Mouse (Mus musculus): Measurements from ENCODE around the gene Inpp4a. TPM values are rescaled to one million over a fixed set of nuclear protein-coding genes. Genes with fewer than 3 reads are reported as not detected.

Gene Inpp4a
- total RNA-seq, 1 experiment: 4.0 TPM

DNA sequence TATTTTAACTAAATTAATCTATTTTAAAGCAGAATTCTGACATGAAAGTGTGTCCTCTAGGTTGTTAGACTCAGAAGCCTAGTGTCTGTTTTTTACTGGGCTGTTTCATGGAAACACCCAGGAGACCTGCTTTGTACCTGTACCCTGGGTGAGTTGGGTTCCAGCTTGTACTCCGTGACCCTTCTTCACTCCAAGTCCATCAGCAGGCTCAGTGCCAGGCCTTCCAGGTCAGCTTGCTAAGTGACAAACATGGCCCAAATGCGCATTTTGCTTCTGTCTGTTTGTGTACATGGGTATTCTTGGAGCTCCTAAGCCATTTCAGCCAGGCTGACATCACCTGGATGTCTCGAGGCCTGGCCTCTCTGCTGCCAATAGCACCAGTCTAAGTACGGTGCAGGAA lies 23.5 kb downstream of the Inpp4a start:
- in situ Hi-C loops (cut with MboI; ENCODE audit: low sequenced_read_pairs in 2 of 2, unreplicated experiment in 2 of 2): no loop called here
- no peak for TF ChIP-seq CHD2 (IDR thresholded peaks at IDR 0.05; ENCODE audit: low read depth, low read length)
- TF ChIP-seq HCFC1 (IDR thresholded peaks at IDR 0.05; ENCODE audit: borderline replicate concordance, insufficient read depth, low read length): no peak
- no peak for TF ChIP-seq ZC3H11A (IDR thresholded peaks at IDR 0.05; ENCODE audit: borderline replicate concordance, low read depth, low read length)
- TF ChIP-seq MAFK (IDR thresholded peaks at IDR 0.05; ENCODE audit: insufficient read depth, low read depth, low read length): no peak
- no peak for TF ChIP-seq ZNF384 (IDR thresholded peaks at IDR 0.05; ENCODE audit: low read depth, low read length)
- no peak for DNase-seq (ENCODE audit: low read depth, low spot score)
- H3K27ac ChIP-seq (ENCODE audit: insufficient read depth, low read depth, low read length, poor library complexity, severe bottlenecking): no peak overlapping the region
- H3K4me3 ChIP-seq (ENCODE audit: insufficient read depth in 1 of 2, low read depth in 1 of 2, low read length in 2 of 2, poor library complexity in 1 of 2, severe bottlenecking in 1 of 2): no peak overlapping the region
- H3K4me1 ChIP-seq (ENCODE audit: control insufficient read depth in 2 of 2, insufficient read depth in 2 of 2, low read length in 2 of 2, poor library complexity in 1 of 2): no peaks in the 10 kb centered on the region
- no peaks in the 10 kb centered on the region for H3K36me3 ChIP-seq (ENCODE audit: control insufficient read depth, insufficient read depth, low read length, poor library complexity, severe bottlenecking)
- H3K9me3 ChIP-seq (ENCODE audit: control insufficient read depth, insufficient read depth, low read depth, low read length): no peaks in the 10 kb centered on the region
- H3K9ac ChIP-seq (ENCODE audit: insufficient read depth, low read depth, low read length, poor library complexity, severe bottlenecking): no peak overlapping the region

DNA sequence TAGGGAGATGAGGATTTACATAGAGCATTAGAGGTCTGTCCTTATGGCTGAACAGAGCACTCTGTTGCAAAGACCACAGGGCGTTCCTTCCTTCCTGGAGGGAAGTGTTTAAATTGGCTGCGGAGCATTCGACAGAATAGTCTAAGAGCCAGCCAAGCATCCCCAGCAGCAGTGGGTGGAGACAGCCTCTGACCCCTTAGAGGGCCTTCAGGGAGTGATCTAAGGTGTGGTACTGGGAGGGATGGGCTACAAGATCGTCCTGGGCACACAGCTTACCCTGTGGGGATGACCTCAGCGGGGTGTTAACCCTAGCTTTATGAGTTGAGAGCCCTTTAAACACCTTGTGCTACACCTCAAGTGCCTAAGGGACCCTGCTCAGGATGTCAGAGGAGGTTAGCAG lies 24.9 kb downstream of the Inpp4a start:
- Histone ChIP-seq H3K4me1 (ENCODE audit: control insufficient read depth in 2 of 2, insufficient read depth in 2 of 2, low read length in 2 of 2, poor library complexity in 1 of 2) (no peaks in the 10 kb centered on the region), H3K9me3 (ENCODE audit: control insufficient read depth, insufficient read depth, low read depth, low read length) (no peaks in the 10 kb centered on the region), H3K36me3 (ENCODE audit: control insufficient read depth, insufficient read depth, low read length, poor library complexity, severe bottlenecking) (no peaks in the 10 kb centered on the region), H3K27ac (ENCODE audit: insufficient read depth, low read depth, low read length, poor library complexity, severe bottlenecking) (no peak overlapping the region), H3K4me3 (ENCODE audit: insufficient read depth in 1 of 2, low read depth in 1 of 2, low read length in 2 of 2, poor library complexity in 1 of 2, severe bottlenecking in 1 of 2) (no peak overlapping the region), H3K9ac (ENCODE audit: insufficient read depth, low read depth, low read length, poor library complexity, severe bottlenecking) (no peak overlapping the region)
- TF ChIP-seq ZC3H11A (IDR thresholded peaks at IDR 0.05; ENCODE audit: borderline replicate concordance, low read depth, low read length) (no peak), ZNF384 (IDR thresholded peaks at IDR 0.05; ENCODE audit: low read depth, low read length) (no peak), HCFC1 (IDR thresholded peaks at IDR 0.05; ENCODE audit: borderline replicate concordance, insufficient read depth, low read length) (no peak), MAFK (IDR thresholded peaks at IDR 0.05; ENCODE audit: insufficient read depth, low read depth, low read length) (no peak), CHD2 (IDR thresholded peaks at IDR 0.05; ENCODE audit: low read depth, low read length) (no peak)
- no peak for DNase-seq (ENCODE audit: low read depth, low spot score)
- in situ Hi-C loops (cut with MboI; ENCODE audit: low sequenced_read_pairs in 2 of 2, unreplicated experiment in 2 of 2): no loop called here

DNA sequence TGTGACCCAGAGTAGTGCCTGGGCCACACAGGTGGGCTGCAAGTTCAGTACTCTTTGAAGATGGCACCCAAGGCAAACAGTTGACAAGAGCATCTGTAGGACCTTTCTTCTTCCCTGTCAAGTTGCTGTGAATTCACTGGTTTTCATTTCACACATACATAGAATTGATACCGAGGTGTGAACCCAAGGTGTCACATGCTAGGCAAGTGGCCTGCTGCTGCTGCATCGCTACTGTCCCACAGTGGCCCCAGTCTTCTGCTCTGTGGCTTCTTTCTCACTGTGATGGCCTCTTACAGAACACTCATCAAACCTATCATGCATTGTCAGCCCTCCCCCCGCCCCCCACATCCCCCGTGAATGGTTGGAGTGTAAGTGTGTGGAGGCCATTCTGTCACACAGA lies 27.6 kb downstream of the Inpp4a start:
- H3K27ac ChIP-seq (ENCODE audit: insufficient read depth, low read depth, low read length, poor library complexity, severe bottlenecking): no peak overlapping the region
- no peaks in the 10 kb centered on the region for H3K36me3 ChIP-seq (ENCODE audit: control insufficient read depth, insufficient read depth, low read length, poor library complexity, severe bottlenecking)
- TF ChIP-seq HCFC1 (IDR thresholded peaks at IDR 0.05; ENCODE audit: borderline replicate concordance, insufficient read depth, low read length): no peak
- no peak for TF ChIP-seq CHD2 (IDR thresholded peaks at IDR 0.05; ENCODE audit: low read depth, low read length)
- no peak for TF ChIP-seq MAFK (IDR thresholded peaks at IDR 0.05; ENCODE audit: insufficient read depth, low read depth, low read length)
- no peak for TF ChIP-seq ZNF384 (IDR thresholded peaks at IDR 0.05; ENCODE audit: low read depth, low read length)
- no peak for TF ChIP-seq ZC3H11A (IDR thresholded peaks at IDR 0.05; ENCODE audit: borderline replicate concordance, low read depth, low read length)
- in situ Hi-C loops (cut with MboI; ENCODE audit: low sequenced_read_pairs in 2 of 2, unreplicated experiment in 2 of 2): no loop called here
- H3K9ac ChIP-seq (ENCODE audit: insufficient read depth, low read depth, low read length, poor library complexity, severe bottlenecking): no peak overlapping the region
- no peaks in the 10 kb centered on the region for H3K9me3 ChIP-seq (ENCODE audit: control insufficient read depth, insufficient read depth, low read depth, low read length)
- H3K4me3 ChIP-seq (ENCODE audit: insufficient read depth in 1 of 2, low read depth in 1 of 2, low read length in 2 of 2, poor library complexity in 1 of 2, severe bottlenecking in 1 of 2): no peak overlapping the region
- no peaks in the 10 kb centered on the region for H3K4me1 ChIP-seq (ENCODE audit: control insufficient read depth in 2 of 2, insufficient read depth in 2 of 2, low read length in 2 of 2, poor library complexity in 1 of 2)
- no peak for DNase-seq (ENCODE audit: low read depth, low spot score)

DNA sequence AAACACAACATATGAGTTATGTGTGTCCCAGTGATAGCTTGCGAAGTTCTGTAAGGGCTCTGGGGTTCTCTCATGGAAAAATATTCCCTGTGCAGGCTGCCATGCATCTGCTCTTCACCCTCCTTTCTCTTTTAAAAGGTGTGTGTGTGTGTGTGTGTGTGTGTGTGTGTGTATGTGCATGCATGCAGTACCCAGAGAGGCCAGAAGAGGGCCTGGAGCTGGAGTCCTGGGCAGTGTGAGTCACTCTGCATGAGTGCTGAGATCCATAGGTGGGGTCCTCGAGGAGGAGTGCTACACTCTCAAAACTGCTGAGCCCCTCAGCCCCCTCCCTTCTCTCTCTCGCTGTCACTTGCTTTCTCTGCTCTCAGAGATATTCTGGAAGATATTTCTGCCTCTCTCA lies 29.5 kb downstream of the Inpp4a start:
- in situ Hi-C loops (cut with MboI; ENCODE audit: low sequenced_read_pairs in 2 of 2, unreplicated experiment in 2 of 2): no loop called here
- Histone ChIP-seq H3K27ac (ENCODE audit: insufficient read depth, low read depth, low read length, poor library complexity, severe bottlenecking) (no peak overlapping the region), H3K36me3 (ENCODE audit: control insufficient read depth, insufficient read depth, low read length, poor library complexity, severe bottlenecking) (no peaks in the 10 kb centered on the region), H3K9ac (ENCODE audit: insufficient read depth, low read depth, low read length, poor library complexity, severe bottlenecking) (no peak overlapping the region), H3K4me1 (ENCODE audit: control insufficient read depth in 2 of 2, insufficient read depth in 2 of 2, low read length in 2 of 2, poor library complexity in 1 of 2) (no peaks in the 10 kb centered on the region), H3K9me3 (ENCODE audit: control insufficient read depth, insufficient read depth, low read depth, low read length) (no peaks in the 10 kb centered on the region), H3K4me3 (ENCODE audit: insufficient read depth in 1 of 2, low read depth in 1 of 2, low read length in 2 of 2, poor library complexity in 1 of 2, severe bottlenecking in 1 of 2) (no peak overlapping the region)
- TF ChIP-seq HCFC1 (IDR thresholded peaks at IDR 0.05; ENCODE audit: borderline replicate concordance, insufficient read depth, low read length) (no peak), ZC3H11A (IDR thresholded peaks at IDR 0.05; ENCODE audit: borderline replicate concordance, low read depth, low read length) (no peak)
- DNase-seq (ENCODE audit: low read depth, low spot score): no peak

DNA sequence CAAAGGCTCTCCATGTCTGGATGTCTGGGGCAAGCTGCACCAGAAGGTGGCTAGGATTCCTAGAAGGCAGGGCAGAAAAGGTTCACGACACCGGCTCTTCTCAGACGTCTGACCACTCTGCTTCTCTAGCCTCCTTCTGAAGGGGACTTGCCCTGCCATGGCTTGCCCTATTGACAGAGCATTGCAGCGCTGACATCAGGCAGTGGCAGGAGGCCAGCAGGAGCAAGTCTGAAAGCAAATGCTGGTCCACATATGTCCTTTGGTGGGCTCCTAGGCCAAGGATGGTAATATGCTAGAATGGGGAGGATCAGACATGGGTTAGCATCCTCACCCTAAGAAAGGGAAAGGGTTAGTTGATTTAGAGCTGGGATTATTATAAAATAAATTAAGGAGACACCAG lies 30.2 kb downstream of the Inpp4a start:
- TF ChIP-seq CHD2 (IDR thresholded peaks at IDR 0.05; ENCODE audit: low read depth, low read length): no peak
- no peak for TF ChIP-seq ZNF384 (IDR thresholded peaks at IDR 0.05; ENCODE audit: low read depth, low read length)
- TF ChIP-seq ZC3H11A (IDR thresholded peaks at IDR 0.05; ENCODE audit: borderline replicate concordance, low read depth, low read length): no peak
- Histone ChIP-seq H3K9me3 (ENCODE audit: control insufficient read depth, insufficient read depth, low read depth, low read length) (no peaks in the 10 kb centered on the region), H3K4me1 (ENCODE audit: control insufficient read depth in 2 of 2, insufficient read depth in 2 of 2, low read length in 2 of 2, poor library complexity in 1 of 2) (no peaks in the 10 kb centered on the region), H3K9ac (ENCODE audit: insufficient read depth, low read depth, low read length, poor library complexity, severe bottlenecking) (no peak overlapping the region), H3K4me3 (ENCODE audit: insufficient read depth in 1 of 2, low read depth in 1 of 2, low read length in 2 of 2, poor library complexity in 1 of 2, severe bottlenecking in 1 of 2) (no peak overlapping the region), H3K36me3 (ENCODE audit: control insufficient read depth, insufficient read depth, low read length, poor library complexity, severe bottlenecking) (no peaks in the 10 kb centered on the region), H3K27ac (ENCODE audit: insufficient read depth, low read depth, low read length, poor library complexity, severe bottlenecking) (no peak overlapping the region)
- in situ Hi-C loops (cut with MboI; ENCODE audit: low sequenced_read_pairs in 2 of 2, unreplicated experiment in 2 of 2): no loop called here
- DNase-seq (ENCODE audit: low read depth, low spot score): no peak
